Mouse (Mus musculus) erythroblast, embryonic 14.5 days (primary cell): ENCODE measurements around the gene Lrrc32.

Source experiments
- GATA1 ChIP-seq: IDR thresholded peaks from 2 replicates; pipeline ENCODE4 v1.6.1; 2012; ENCODE audit warnings: low read length, inconsistent platforms, mixed read lengths
- TAL1 ChIP-seq: IDR thresholded peaks from 3 replicates; pipeline ENCODE4 v1.6.1; 2012; ENCODE audit warnings: low read length, inconsistent platforms, mixed read lengths

- TF ChIP-seq GATA1: no peak
- no peak for TF ChIP-seq TAL1
Observed at GRCm38 (mm10) chr7:98535882-98536281, 46.8 kb downstream of the Lrrc32 start.
